Mouse (Mus musculus) neural tube, embryonic 11.5 days (tissue): ENCODE results near the gene Cd59a. TPM values are rescaled to one million over a fixed set of nuclear protein-coding genes. Genes with fewer than 3 reads are reported as not detected.
"Not testable (repeated sequence)": the region's sequence is repeated elsewhere in the genome, so short reads cannot be mapped to it uniquely, and the experiment has no call there.

Experiments
- ATAC-seq: fragments of 200-750 bp; cut with Nextera tagmentation; 2 replicates; pipeline ENCODE4 v1.8.0; 2017; ENCODE audit warnings: moderate number of reproducible peaks, mild to moderate bottlenecking, moderate TSS enrichment, moderate library complexity; ENCODE audit not compliant: insufficient read depth, low FRiP score, low TSS enrichment
- DNase-seq: peaks from one replicate; pipeline ENCODE4 v3.0.0-alpha.2; 2015; ENCODE audit warnings: low spot score
- H3K27ac ChIP-seq: fragments of 300-500 bp; sonication (generic); 2 replicates; pipeline ENCODE4 v1.5.1; 2014; ENCODE audit warnings: low read depth, mild to moderate bottlenecking, low read length
- H3K27me3 ChIP-seq: fragments of 300-500 bp; sonication (generic); 2 replicates; pipeline ENCODE4 v1.6.1; 2014; ENCODE audit warnings: mild to moderate bottlenecking, low read length, mixed read lengths; ENCODE audit not compliant: control insufficient read depth, insufficient read depth
- H3K36me3 ChIP-seq: fragments of 300-500 bp; sonication (generic); 2 replicates; pipeline ENCODE4 v1.6.1; 2014; ENCODE audit warnings: mild to moderate bottlenecking, low read length, moderate library complexity, mixed read lengths; ENCODE audit not compliant: control insufficient read depth, insufficient read depth
- H3K4me1 ChIP-seq: fragments of 300-500 bp; sonication (generic); 2 replicates; pipeline ENCODE4 v1.6.1; 2014; ENCODE audit warnings: low read length, mixed read lengths; ENCODE audit not compliant: control insufficient read depth, insufficient read depth
- H3K4me2 ChIP-seq: fragments of 300-500 bp; sonication (generic); 2 replicates; pipeline ENCODE4 v1.6.1; 2014; ENCODE audit warnings: low read depth, mild to moderate bottlenecking, moderate library complexity
- H3K4me3 ChIP-seq: fragments of 300-500 bp; sonication (generic); 2 replicates; pipeline ENCODE4 v1.5.1; 2014; ENCODE audit warnings: low read depth, low read length
- H3K9ac ChIP-seq: fragments of 300-500 bp; sonication (generic); 2 replicates; pipeline ENCODE4 v1.6.1; 2014; ENCODE audit warnings: mild to moderate bottlenecking, low read length
- H3K9me3 ChIP-seq: fragments of 300-500 bp; sonication (generic); 2 replicates; pipeline ENCODE4 v1.6.1; 2016; ENCODE audit warnings: low read length; ENCODE audit not compliant: control insufficient read depth
- WGBS: fragments of 180-500 bp; shearing (Covaris S2); extraction: QIAGEN DNeasy Blood & Tissue Kit; methylation state at CpG from one replicate; pipeline ENCODE4 v1.1.7; 2014; 5-methylcytosine and 5-hydroxymethylcytosine counted together
- polyA plus RNA-seq: library from polyadenylated mRNA; unstranded; fragments of >200 nt; fragmentation: Nextera tagmentation; extraction: Ambion mirVana; gene quantifications from 2 replicates; pipeline ENCODE4 v1.2.1, GENCODE M21; 2014

Cd59a gene
- polyA plus RNA-seq, 1 experiment from 2014 or later, result 32.5 TPM

DNA sequence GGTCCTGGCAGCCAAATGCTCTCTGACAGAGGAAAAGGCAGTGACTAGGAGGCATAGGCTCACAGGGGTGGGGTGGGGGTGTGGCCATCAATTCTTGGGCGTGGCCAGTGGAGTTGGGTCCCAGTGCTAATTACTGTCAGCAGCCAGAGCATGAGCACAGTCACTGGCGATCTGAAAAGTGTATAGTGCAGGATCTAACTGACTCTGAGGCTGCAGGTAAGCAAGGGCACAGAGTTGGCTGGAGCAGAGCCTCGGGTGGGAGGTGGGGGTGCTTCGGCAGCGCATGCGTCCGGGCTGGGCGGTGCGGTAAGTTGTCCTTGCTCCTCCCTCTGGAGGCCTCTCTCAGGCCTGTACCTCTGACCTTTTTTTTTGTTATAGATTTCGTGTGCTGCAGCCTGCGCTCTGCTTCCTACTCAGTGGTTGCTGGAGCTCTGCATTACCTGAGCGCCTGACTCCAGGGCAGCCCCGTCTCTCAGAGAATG, 25.9 kb upstream of the Cd59a start, which contains the start of gene Cd59b:
Gene Cd59b, plus strand, starts transcription at position 146 of the 482 bp plus-strand sequence.
- Histone ChIP-seq H3K36me3 (no peaks in the 10 kb centered on the region), H3K9me3 (no peaks in the 10 kb centered on the region), H3K4me1 (0 out of 2 replicates have a peak, but pooled peaks cover 2% of the 10 kb centered on the region), H3K4me2 (peak within 1 kb of the TSS; percentile 60), H3K27ac (no peak within 1 kb of the TSS), H3K9ac (peak within 1 kb of the TSS; percentile 18; the same call in 1 of the 2 replicates), H3K4me3 (peak within 1 kb of the TSS; percentile 29), H3K27me3 (no peaks in the 10 kb centered on the region)
- ATAC-seq, result peak; percentile 82
- peak; percentile 73 for DNase-seq
- WGBS, result 5% methylated on average over 13 of the region's 13 CpGs

DNA sequence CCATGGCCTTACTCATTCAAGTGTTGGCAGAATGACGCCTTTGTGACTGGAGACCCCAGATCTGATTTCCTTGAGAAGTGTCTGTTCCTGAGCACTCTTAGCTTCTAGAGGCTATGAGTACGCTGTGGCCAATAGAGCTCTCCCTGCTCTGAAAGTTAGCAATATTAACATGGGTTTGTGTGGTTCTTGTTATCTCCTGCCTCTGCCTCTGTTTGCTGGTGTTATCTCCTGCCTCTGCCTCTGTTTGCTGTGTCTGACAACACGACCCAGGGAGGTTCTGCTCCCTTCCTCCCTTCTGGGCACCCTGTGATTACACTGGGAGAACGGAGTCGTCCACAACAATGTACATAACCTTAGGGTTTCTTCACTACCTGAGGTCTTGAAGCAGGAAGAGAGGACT, 17.3 kb upstream of the Cd59a start:
- not testable (repeated sequence) for H3K4me1 ChIP-seq, DNase-seq, H3K9me3 ChIP-seq, H3K4me3 ChIP-seq, ATAC-seq, H3K4me2 ChIP-seq, H3K27me3 ChIP-seq, H3K27ac ChIP-seq, H3K9ac ChIP-seq, H3K36me3 ChIP-seq
- 76% methylated on average over 5 of the region's 5 CpGs for WGBS

DNA sequence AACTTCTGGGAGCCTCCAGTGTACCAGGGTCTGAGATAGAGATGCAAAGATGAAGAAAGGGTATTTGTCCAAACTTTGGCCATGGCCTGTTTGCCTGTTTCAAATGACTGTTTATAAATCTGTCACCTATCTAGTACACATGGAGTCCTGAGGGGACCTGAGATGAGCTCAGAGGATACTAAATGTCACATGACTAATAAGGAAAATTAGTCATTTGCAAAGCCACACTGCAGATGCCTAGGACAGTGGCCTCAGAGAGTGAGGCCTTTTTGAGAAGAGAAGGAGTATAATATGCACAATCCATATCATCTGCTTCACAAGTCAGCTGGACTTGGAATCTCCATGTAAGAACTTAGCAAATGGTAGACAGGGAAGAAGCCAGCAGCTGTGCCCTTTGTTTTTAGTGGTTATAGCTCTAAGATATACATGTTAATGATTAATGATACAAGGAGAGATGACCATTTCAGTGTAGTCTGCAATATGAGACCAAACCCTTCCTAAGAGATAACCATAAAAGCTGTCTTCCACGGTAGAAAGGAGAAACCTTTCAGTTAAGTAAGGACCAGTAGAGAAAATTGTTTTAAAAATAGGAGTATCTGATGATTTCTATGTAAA, 14.1 kb upstream of the Cd59a start:
- H3K9me3 ChIP-seq, ATAC-seq, H3K4me2 ChIP-seq, H3K4me1 ChIP-seq, H3K4me3 ChIP-seq, H3K9ac ChIP-seq, H3K27ac ChIP-seq, H3K27me3 ChIP-seq, DNase-seq, H3K36me3 ChIP-seq: not testable (repeated sequence)
- no CpG with 5 or more reads among the region's 1 CpGs for WGBS

DNA sequence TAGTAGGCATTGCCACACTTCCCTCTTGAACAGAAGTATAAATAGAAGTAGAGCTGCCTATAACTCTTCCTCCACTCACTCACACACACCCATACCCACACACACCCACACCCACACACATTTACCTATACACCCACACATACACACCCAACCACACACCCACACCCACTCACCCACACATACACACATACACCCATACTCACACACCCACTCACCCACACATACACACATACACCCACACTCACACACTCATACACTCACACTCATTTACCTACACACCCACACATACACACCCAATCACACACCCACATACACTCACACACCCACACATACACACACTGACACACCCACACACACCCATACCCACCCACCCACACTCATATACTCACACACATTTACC, 13.1 kb upstream of the Cd59a start:
- H3K9ac ChIP-seq, result no peak overlapping the region
- no peak overlapping the region for H3K27ac ChIP-seq
- DNase-seq, result no peak
- H3K4me1 ChIP-seq, result no peaks in the 10 kb centered on the region
- no peak overlapping the region for H3K4me3 ChIP-seq
- H3K36me3 ChIP-seq, result no peaks in the 10 kb centered on the region
- no peak overlapping the region for H3K4me2 ChIP-seq
- no peak for ATAC-seq
- no peaks in the 10 kb centered on the region for H3K27me3 ChIP-seq
- H3K9me3 ChIP-seq, result no peaks in the 10 kb centered on the region

DNA sequence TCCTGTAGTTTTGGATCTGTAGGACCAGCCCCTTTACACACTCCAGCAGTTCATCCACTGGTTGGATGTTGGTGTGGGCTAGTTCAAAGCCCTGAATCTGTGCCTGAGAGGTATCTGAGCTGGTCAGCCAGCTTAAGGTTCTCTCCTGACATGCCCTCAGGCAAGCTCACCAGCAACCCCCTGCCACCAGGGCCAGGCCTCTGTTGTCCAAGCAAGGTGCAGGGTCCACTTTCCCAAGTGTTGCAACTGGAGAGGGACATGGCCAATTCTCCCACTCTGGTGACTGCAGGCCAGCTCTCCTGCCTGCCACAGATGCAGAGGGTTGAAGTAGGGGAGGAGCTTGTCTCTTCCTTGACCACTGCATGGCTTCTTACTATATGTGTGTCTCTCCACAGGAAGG, 11.6 kb upstream of the Cd59a start:
- not testable (repeated sequence) for H3K4me1 ChIP-seq, H3K36me3 ChIP-seq, H3K27ac ChIP-seq, H3K4me2 ChIP-seq, DNase-seq, ATAC-seq, H3K9ac ChIP-seq, H3K27me3 ChIP-seq, H3K9me3 ChIP-seq, H3K4me3 ChIP-seq

DNA sequence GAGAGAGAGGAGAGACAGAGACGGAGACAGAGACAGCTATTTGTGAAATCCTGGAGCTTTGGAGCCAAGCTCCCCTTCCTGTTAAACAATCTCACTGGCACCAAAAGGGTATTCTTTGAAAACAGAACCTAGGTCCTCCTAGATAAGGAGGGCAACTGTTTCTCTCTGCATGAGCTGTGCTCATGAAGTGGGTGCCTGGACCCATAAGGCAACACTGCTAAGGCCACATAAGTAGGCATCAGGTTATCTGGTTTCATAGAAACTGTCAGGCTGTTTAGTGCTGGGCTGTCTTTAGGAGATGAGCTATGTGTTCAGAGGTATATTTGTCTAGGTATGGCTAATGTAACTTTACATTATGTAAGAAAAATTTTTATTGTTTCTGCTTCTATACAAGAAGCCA, 8.0 kb upstream of the Cd59a start:
- not testable (repeated sequence) for H3K9ac ChIP-seq, DNase-seq, H3K4me2 ChIP-seq, H3K4me1 ChIP-seq, ATAC-seq, H3K27ac ChIP-seq, H3K36me3 ChIP-seq, H3K9me3 ChIP-seq, H3K27me3 ChIP-seq, H3K4me3 ChIP-seq
- 63% methylated on average over 1 of the region's 1 CpGs for WGBS

DNA sequence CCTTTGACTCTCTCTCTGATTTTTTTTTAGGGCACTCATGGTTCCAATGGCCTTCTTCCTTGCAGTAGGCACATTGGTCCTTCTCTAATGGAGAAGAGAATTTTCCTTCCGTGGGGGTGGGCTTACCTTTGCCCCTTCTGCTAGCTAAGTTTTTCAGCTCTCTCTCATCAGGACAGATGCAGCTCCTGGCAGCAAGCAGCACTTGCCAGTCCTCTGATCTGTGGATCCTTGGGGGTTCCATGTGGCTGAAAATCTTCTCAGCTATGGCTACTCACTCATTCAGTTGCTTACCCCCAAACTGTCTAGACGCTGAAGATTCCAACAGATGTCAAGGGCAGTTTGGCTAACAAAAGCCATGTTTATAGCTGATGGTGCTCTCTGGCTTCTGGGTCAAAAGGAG, 2.3 kb upstream of the Cd59a start:
- H3K4me2 ChIP-seq, result no peak overlapping the region
- no peaks in the 10 kb centered on the region for H3K4me1 ChIP-seq
- H3K27me3 ChIP-seq, result no peaks in the 10 kb centered on the region
- no peaks in the 10 kb centered on the region for H3K36me3 ChIP-seq
- no peak for ATAC-seq
- no peak overlapping the region for H3K4me3 ChIP-seq
- H3K27ac ChIP-seq, result no peak overlapping the region
- no peak overlapping the region for H3K9ac ChIP-seq
- H3K9me3 ChIP-seq, result no peaks in the 10 kb centered on the region
- WGBS, result 72% methylated on average over 2 of the region's 2 CpGs
- DNase-seq, result no peak

DNA sequence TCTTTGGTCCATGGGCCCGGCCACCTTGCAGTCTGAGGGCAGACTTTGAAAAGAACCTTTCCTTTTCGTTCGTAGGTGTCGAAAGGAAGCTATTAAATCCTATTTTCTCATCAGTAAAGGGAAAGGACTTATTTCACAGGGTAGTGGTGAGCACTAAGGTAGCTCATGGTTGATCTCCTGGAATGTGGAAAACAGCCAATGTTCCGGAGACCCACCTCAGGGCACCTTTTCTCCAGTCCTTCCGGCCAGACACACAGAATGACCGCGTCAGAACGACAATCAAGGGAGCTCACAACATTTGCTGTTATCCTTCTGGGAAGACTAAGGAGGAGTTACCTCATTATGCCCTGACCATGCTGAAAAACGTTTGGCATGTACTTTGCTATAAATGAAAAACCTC, 655 bp downstream of the Cd59a start:
- H3K9me3 ChIP-seq, result no peaks in the 10 kb centered on the region
- H3K27me3 ChIP-seq, result no peaks in the 10 kb centered on the region
- WGBS, result 48% methylated on average over 10 of the region's 10 CpGs
- ATAC-seq, result no peak
- H3K4me1 ChIP-seq, result no peaks in the 10 kb centered on the region
- peak overlapping the region; percentile 41 for H3K4me3 ChIP-seq
- H3K4me2 ChIP-seq, result peak overlapping the region; percentile 45
- peak overlapping the region; percentile 58 for H3K9ac ChIP-seq
- no peak overlapping the region for H3K27ac ChIP-seq
- DNase-seq, result no peak
- H3K36me3 ChIP-seq, result no peaks in the 10 kb centered on the region

DNA sequence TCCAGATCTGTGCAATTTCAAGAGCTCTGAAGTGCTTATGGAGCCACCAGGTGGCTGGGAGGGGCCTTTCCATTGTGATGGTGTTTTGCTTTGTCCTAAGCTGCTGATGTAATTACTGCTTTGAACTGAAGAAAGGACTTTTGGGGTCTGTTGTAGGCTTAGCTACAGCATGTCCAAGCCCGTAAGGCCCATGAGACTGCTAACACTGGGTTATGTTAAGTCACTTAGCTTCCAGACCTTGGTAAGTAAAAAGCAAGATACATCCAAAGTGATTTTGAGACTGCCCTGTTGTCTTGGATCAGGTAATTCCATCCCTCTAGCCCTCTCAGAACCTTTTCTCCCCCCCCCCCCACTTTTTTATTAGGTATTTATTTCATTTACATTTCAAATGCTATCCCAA, 1.2 kb downstream of the Cd59a start:
- not testable (repeated sequence) for H3K27ac ChIP-seq, H3K9ac ChIP-seq, H3K9me3 ChIP-seq, H3K4me1 ChIP-seq, H3K36me3 ChIP-seq, DNase-seq, H3K4me2 ChIP-seq, H3K27me3 ChIP-seq, ATAC-seq, H3K4me3 ChIP-seq
- WGBS, result 57% methylated on average over 1 of the region's 1 CpGs
